Mouse (Mus musculus): ENCODE measurements around the gene Chst14. TPM values are rescaled to one million over a fixed set of nuclear protein-coding genes. Genes with fewer than 3 reads are reported as not detected.

The Chst14 gene
- polyA plus RNA-seq, 1 experiment = 21.3 TPM

GRCm38 (mm10) chr2:118943232-118943631 is 16.9 kb downstream of the Chst14 start:
- Histone ChIP-seq H3K36me3 (ENCODE audit: control insufficient read depth, insufficient read depth) (no peaks in the 10 kb centered on the region), H3K79me3 (ENCODE audit: low read depth) (no peaks in the 10 kb centered on the region), H3K79me2 (ENCODE audit: control insufficient read depth, insufficient read depth) (no peaks in the 10 kb centered on the region), H3K27me3 (ENCODE audit: control insufficient read depth, insufficient read depth, insufficient read length) (peaks cover 9% of the 10 kb centered on the region), H3K4me3 (ENCODE audit: insufficient read depth, poor library complexity, severe bottlenecking) (no peak overlapping the region), H3ac (ENCODE audit: control insufficient read depth, insufficient read length, low read depth) (no peak overlapping the region)
- no peak for TF ChIP-seq MYOG (IDR thresholded peaks at IDR 0.05; ENCODE audit: control insufficient read depth, extremely low read depth, insufficient read length)
- TF ChIP-seq MYOD1 (IDR thresholded peaks at IDR 0.05; ENCODE audit: control insufficient read depth, insufficient read length, low read depth) = no peak
- no peak for TF ChIP-seq MAX (IDR thresholded peaks at IDR 0.05)
- TF ChIP-seq USF1 (IDR thresholded peaks at IDR 0.05; ENCODE audit: low read depth) = no peak
- no peak for TF ChIP-seq CTCF (IDR thresholded peaks at IDR 0.05; ENCODE audit: control insufficient read depth, insufficient read depth, insufficient read length)
- no peak for TF ChIP-seq CEBPB (IDR thresholded peaks at IDR 0.05; ENCODE audit: low read depth)

GRCm38 (mm10) chr2:118948818-118949217 is 22.5 kb downstream of the Chst14 start:
- Histone ChIP-seq H3K36me3 (ENCODE audit: control insufficient read depth, insufficient read depth) (no peaks in the 10 kb centered on the region), H3K79me3 (ENCODE audit: low read depth) (no peaks in the 10 kb centered on the region), H3ac (ENCODE audit: control insufficient read depth, insufficient read length, low read depth) (no peak overlapping the region), H3K79me2 (ENCODE audit: control insufficient read depth, insufficient read depth) (no peaks in the 10 kb centered on the region), H3K27me3 (ENCODE audit: control insufficient read depth, insufficient read depth, insufficient read length) (peaks cover 18% of the 10 kb centered on the region), H3K4me3 (ENCODE audit: insufficient read depth, poor library complexity, severe bottlenecking) (no peak overlapping the region)
- TF ChIP-seq MYOG (IDR thresholded peaks at IDR 0.05; ENCODE audit: control insufficient read depth, extremely low read depth, insufficient read length) = no peak
- TF ChIP-seq FOSL1 (IDR thresholded peaks at IDR 0.05; ENCODE audit: insufficient read depth, low read length, poor library complexity, severe bottlenecking) = no peak
- no peak for TF ChIP-seq USF1 (IDR thresholded peaks at IDR 0.05; ENCODE audit: low read depth)
- no peak for TF ChIP-seq CTCF (IDR thresholded peaks at IDR 0.05; ENCODE audit: control insufficient read depth, insufficient read depth, insufficient read length)
- TF ChIP-seq MYOD1 (IDR thresholded peaks at IDR 0.05; ENCODE audit: control insufficient read depth, insufficient read length, low read depth) = no peak
- TF ChIP-seq MAX (IDR thresholded peaks at IDR 0.05) = no peak
- TF ChIP-seq CEBPB (IDR thresholded peaks at IDR 0.05; ENCODE audit: low read depth) = no peak

GRCm38 (mm10) chr2:118949699-118950098 is 23.4 kb downstream of the Chst14 start:
- TF ChIP-seq CEBPB (IDR thresholded peaks at IDR 0.05; ENCODE audit: low read depth) (no peak), MAX (IDR thresholded peaks at IDR 0.05) (no peak)

GRCm38 (mm10) chr2:118956497-118956896 is 30.2 kb downstream of the Chst14 start:
- Histone ChIP-seq H3ac (ENCODE audit: control insufficient read depth, insufficient read length, low read depth) (no peak overlapping the region), H3K79me2 (ENCODE audit: control insufficient read depth, insufficient read depth) (no peaks in the 10 kb centered on the region), H3K79me3 (ENCODE audit: low read depth) (no peaks in the 10 kb centered on the region), H3K36me3 (ENCODE audit: control insufficient read depth, insufficient read depth) (no peaks in the 10 kb centered on the region), H3K27me3 (ENCODE audit: control insufficient read depth, insufficient read depth, insufficient read length) (peaks cover 3% of the 10 kb centered on the region), H3K4me3 (ENCODE audit: insufficient read depth, poor library complexity, severe bottlenecking) (no peak overlapping the region)
- TF ChIP-seq CEBPB (IDR thresholded peaks at IDR 0.05; ENCODE audit: low read depth) (no peak), MYOG (IDR thresholded peaks at IDR 0.05; ENCODE audit: control insufficient read depth, extremely low read depth, insufficient read length) (no peak), CTCF (IDR thresholded peaks at IDR 0.05; ENCODE audit: control insufficient read depth, insufficient read depth, insufficient read length) (no peak), MAX (IDR thresholded peaks at IDR 0.05) (no peak), USF1 (IDR thresholded peaks at IDR 0.05; ENCODE audit: low read depth) (no peak), FOSL1 (IDR thresholded peaks at IDR 0.05; ENCODE audit: insufficient read depth, low read length, poor library complexity, severe bottlenecking) (no peak), MYOD1 (IDR thresholded peaks at IDR 0.05; ENCODE audit: control insufficient read depth, insufficient read length, low read depth) (no peak)

More at GRCm38 (mm10) chr2:118949699-118950098, 23.4 kb downstream of the Chst14 start:
- Histone ChIP-seq H3ac (ENCODE audit: control insufficient read depth, insufficient read length, low read depth) (no peak overlapping the region), H3K27me3 (ENCODE audit: control insufficient read depth, insufficient read depth, insufficient read length) (peaks cover 18% of the 10 kb centered on the region), H3K4me3 (ENCODE audit: insufficient read depth, poor library complexity, severe bottlenecking) (no peak overlapping the region), H3K79me2 (ENCODE audit: control insufficient read depth, insufficient read depth) (no peaks in the 10 kb centered on the region), H3K79me3 (ENCODE audit: low read depth) (no peaks in the 10 kb centered on the region), H3K36me3 (ENCODE audit: control insufficient read depth, insufficient read depth) (no peaks in the 10 kb centered on the region)

GRCm38 (mm10) chr2:118959644-118960043 is 33.3 kb downstream of the Chst14 start:
- TF ChIP-seq CEBPB (IDR thresholded peaks at IDR 0.05; ENCODE audit: low read depth) = no peak
- no peak for TF ChIP-seq MYOD1 (IDR thresholded peaks at IDR 0.05; ENCODE audit: control insufficient read depth, insufficient read length, low read depth)
- no peak for TF ChIP-seq FOSL1 (IDR thresholded peaks at IDR 0.05; ENCODE audit: insufficient read depth, low read length, poor library complexity, severe bottlenecking)
- TF ChIP-seq MYOG (IDR thresholded peaks at IDR 0.05; ENCODE audit: control insufficient read depth, extremely low read depth, insufficient read length) = no peak
- TF ChIP-seq MAX (IDR thresholded peaks at IDR 0.05) = no peak
- TF ChIP-seq CTCF (IDR thresholded peaks at IDR 0.05; ENCODE audit: control insufficient read depth, insufficient read depth, insufficient read length) = no peak
- no peak for TF ChIP-seq USF1 (IDR thresholded peaks at IDR 0.05; ENCODE audit: low read depth)

GRCm38 (mm10) chr2:118960413-118960812 is 34.1 kb downstream of the Chst14 start:
- H3K4me3 ChIP-seq (ENCODE audit: insufficient read depth, poor library complexity, severe bottlenecking) = no peak overlapping the region
- H3K79me2 ChIP-seq (ENCODE audit: control insufficient read depth, insufficient read depth) = no peaks in the 10 kb centered on the region
- H3K36me3 ChIP-seq (ENCODE audit: control insufficient read depth, insufficient read depth) = no peaks in the 10 kb centered on the region
- TF ChIP-seq CEBPB (IDR thresholded peaks at IDR 0.05; ENCODE audit: low read depth) = no peak
- TF ChIP-seq USF1 (IDR thresholded peaks at IDR 0.05; ENCODE audit: low read depth) = no peak
- TF ChIP-seq MYOD1 (IDR thresholded peaks at IDR 0.05; ENCODE audit: control insufficient read depth, insufficient read length, low read depth) = no peak
- TF ChIP-seq FOSL1 (IDR thresholded peaks at IDR 0.05; ENCODE audit: insufficient read depth, low read length, poor library complexity, severe bottlenecking) = no peak
- TF ChIP-seq MYOG (IDR thresholded peaks at IDR 0.05; ENCODE audit: control insufficient read depth, extremely low read depth, insufficient read length) = no peak
- no peak for TF ChIP-seq CTCF (IDR thresholded peaks at IDR 0.05; ENCODE audit: control insufficient read depth, insufficient read depth, insufficient read length)
- TF ChIP-seq MAX (IDR thresholded peaks at IDR 0.05) = no peak
- H3K27me3 ChIP-seq (ENCODE audit: control insufficient read depth, insufficient read depth, insufficient read length) = no peaks in the 10 kb centered on the region
- H3ac ChIP-seq (ENCODE audit: control insufficient read depth, insufficient read length, low read depth) = no peak overlapping the region
- no peaks in the 10 kb centered on the region for H3K79me3 ChIP-seq (ENCODE audit: low read depth)

More at GRCm38 (mm10) chr2:118959644-118960043, 33.3 kb downstream of the Chst14 start:
- Histone ChIP-seq H3K4me3 (ENCODE audit: insufficient read depth, poor library complexity, severe bottlenecking) (no peak overlapping the region), H3K36me3 (ENCODE audit: control insufficient read depth, insufficient read depth) (no peaks in the 10 kb centered on the region), H3K79me3 (ENCODE audit: low read depth) (no peaks in the 10 kb centered on the region), H3ac (ENCODE audit: control insufficient read depth, insufficient read length, low read depth) (no peak overlapping the region), H3K27me3 (ENCODE audit: control insufficient read depth, insufficient read depth, insufficient read length) (no peaks in the 10 kb centered on the region), H3K79me2 (ENCODE audit: control insufficient read depth, insufficient read depth) (no peaks in the 10 kb centered on the region)
